Mouse (Mus musculus) kidney, postnatal 4 days (tissue): ENCODE data around the gene Tmem132b.

Experiments
- DNase-seq, 2 experiments: peaks; one replicate each; pipeline ENCODE4 v3.0.0; 2021; ENCODE audit warnings: mixed read lengths in 2 of 2

Tmem132b gene

DNA sequence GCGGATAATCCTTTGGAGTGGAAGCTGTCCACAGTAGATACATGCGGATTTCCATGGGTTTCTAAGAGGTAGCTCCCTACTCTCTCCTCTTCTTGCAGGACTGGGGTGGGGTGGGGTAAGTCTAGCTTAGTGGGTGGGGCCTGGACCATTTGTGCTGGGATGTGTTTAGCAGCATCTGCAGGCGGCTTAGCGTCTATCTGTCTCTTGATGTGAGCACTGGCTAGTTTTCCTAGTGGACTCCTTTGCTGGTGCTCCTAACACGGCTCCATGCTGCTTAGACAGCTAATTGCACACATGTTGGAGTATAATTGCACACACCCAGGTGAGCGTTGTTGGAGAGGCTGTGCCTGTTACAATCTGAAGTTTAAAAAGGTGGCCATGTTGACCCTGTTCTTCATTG lies 149.3 kb downstream of the Tmem132b start:
- no peak for DNase-seq

DNA sequence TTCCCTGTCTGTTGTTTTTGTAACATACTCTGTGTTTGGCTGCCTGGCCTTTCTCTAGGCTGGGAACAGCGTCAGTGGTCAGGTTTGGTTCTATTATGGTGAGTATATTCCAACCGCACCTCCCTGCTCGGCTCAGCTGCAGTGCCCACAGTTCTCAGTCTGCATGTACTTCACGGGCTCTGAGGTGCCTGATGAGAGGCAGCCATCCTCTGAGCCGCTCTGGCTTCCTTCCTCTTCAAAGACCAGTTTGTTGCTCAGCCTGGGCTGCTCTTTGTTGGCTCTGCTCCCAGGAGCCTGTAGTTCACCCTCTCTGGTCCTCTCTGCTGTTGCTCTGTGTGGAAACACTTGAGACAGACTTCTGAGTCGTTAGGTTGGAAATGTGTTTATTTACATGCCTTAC lies 151.9 kb downstream of the Tmem132b start:
- DNase-seq: no peak

DNA sequence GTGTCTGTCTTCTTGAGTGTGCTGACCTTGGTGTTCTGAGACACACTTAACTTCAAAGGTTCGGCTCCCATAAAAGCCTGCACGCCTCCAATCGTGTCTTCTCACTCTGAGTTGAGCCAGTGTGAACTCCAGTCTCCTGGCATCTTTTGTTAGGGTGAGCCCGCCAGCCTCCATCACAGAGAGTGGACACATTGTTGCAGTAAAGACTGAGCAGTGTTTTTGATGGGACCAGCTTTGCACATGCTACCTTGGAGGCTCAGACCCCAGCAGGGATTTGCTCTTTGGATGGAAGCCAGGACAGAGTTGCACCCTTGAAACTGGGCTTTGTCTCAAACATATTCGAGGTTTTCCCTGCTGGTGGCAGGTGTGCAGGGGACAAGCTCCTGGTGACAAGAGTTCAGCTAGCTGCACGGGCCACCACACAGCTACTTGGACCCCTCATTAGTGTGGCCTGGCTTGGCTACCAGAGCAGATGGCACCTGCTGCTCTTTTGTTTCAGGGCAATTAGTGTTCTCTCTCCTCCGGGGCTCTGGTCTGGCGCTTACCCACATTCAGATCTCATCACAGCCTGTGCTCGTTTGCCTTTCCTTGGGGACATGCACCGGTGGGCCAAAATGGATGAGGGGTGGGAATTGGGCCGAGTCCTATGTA lies 154.2 kb downstream of the Tmem132b start:
- DNase-seq: no peak

DNA sequence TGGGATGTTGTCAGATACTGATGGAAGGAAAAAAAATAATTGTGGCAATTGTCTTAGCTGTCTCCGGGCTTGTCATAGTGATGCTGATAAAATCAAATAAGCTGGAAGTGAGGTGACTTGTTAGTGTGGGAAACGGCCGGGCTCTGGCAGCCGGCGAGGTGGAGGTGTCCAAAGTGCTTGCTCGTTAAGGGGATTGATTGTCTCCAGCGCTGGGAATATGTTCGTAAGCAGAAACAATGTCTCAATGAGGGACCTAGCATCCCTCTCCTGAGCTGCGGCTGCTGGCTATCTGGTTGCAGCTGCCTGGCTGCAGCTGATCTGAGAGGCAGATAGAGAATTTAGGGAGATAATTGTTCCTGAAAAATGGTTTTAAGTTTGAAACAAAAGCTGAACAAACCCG lies 161.0 kb downstream of the Tmem132b start:
- no peak for DNase-seq

DNA sequence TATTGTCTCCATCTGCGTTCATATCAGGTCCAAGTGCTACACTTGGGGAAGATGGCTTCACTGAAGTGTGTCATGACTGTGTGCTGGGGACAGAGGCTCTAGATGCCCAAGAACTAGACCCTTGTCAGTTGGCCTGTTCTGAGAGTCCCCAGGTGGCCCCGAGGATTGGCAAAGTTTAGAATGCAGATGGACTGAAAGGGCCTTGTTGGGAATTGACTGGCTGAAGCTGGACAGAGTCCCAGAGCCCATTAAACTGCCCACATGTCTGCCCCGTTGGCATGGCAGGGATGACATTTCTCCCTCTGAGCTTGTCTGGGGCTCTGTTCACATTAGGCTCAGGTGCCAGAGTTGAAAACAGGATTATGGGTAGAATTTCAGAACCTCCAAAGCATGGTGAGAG lies 167.8 kb downstream of the Tmem132b start:
- no peak for DNase-seq

DNA sequence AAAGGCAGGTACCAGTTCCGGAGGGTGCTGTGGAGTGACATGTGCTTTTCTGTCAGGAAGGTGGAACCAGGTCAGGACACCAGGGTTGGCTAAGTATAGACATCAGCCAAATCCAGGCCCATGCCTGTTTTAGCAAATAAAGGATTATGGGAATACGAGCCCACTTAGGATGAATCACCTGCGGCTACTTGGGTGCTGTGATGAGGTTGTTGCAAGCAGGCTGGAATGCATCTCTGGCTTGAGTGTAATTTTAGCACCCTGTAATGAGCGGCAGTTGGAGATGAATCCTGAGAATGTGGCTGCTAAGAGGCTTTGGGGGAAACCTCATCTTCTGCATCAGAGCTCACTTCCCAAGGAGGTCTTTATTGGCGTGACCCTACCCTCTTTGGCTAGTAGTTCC lies 168.7 kb downstream of the Tmem132b start:
- DNase-seq: no peak

DNA sequence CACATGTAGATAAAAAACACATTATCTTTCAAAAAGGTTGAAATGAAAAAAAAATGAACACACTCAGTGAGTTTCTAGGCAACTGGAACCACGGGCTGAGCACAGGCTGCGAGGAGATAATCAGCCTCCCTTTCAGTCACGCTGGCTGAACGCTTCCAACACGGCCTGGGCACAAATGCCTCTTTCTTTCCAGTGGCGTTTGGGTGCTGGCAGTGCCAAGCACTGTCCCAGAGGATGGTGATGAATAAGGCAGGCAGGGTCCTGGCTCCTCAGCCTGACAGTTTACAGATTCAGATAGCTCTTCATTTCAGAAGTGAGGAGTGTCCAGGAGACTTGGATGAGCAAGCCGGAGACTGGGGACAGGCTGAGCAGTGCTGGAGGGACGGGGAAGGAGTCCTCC lies 173.8 kb downstream of the Tmem132b start:
- no peak for DNase-seq

DNA sequence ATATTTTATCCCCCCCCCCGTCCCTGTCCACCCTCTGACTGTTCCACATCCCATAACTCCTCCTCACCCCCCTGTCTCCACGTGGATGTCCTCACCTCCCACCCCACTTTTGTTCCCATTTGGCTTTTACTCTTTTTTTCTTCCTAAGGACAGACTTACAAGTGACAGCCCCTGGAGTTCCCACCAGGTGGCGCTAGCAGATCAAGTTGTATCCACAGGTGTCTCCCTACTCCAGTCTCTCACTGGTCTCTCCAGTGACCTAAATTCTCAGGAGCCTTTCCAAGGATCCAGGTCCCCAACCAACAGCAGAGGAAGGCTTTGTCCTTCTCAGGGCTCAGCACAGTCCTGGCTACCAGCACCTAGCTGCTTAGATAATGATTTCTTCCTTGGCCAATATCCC lies 177.6 kb downstream of the Tmem132b start:
- peak; percentile 79 to 80 for DNase-seq

DNA sequence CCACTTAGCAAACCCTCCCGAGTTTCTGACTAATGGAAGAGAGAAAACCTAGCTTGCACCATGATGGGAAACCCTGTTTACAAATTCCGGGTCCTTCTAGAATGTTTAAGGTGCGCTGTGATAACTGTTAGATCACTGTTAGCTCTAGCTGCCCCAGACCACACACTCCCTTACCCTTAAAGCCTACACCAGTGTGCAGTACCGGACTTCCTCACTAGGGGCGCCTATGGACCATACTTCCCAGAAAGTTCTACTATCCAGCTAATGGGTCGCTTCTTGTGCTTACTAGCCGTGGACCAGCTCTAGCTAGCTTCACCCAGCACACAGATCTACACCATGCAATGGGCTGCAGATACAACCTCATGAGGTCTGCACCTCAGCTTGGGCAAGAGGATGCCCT lies 195.2 kb downstream of the Tmem132b start:
- DNase-seq: peak; percentile 3 to 11

DNA sequence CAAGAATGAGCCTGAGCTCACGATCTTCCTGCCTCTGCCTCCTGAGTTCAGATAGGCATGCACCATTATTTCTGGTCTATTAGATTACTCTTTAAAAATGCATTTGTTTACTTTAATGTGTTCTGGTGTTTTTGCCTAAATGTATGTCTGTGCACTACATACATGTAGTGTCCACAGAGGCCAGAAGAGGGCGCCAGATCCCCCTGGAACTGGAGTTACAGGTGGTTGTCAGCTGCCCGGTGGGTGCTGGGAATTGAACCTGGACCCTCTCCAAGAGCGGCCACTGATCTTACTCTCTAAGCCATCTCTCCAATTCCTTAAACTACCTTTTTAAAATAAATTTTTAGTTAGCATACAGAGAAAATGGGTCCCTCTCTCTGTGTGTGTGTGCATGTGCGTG lies 195.9 kb downstream of the Tmem132b start:
- no peak for DNase-seq

DNA sequence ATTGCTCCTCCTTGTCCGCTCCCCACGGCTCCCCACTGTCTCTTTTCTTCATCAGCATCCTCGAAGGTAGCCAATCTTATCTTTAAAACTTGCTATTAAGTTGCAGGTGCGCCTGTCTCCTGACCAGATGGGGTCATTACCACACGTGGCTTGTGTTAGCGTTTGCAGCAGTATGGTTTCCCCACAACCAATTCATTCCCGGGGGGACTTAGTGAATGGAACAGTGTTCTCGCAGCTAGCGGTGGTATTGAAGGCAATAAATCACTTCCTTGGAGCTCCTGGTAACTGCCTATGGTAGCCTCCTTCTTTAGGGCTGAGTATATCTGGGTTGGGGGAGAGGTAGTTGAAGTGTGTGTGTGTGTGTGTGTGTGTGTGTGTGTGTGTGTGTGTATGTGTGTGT lies 196.4 kb downstream of the Tmem132b start:
- DNase-seq: no peak

DNA sequence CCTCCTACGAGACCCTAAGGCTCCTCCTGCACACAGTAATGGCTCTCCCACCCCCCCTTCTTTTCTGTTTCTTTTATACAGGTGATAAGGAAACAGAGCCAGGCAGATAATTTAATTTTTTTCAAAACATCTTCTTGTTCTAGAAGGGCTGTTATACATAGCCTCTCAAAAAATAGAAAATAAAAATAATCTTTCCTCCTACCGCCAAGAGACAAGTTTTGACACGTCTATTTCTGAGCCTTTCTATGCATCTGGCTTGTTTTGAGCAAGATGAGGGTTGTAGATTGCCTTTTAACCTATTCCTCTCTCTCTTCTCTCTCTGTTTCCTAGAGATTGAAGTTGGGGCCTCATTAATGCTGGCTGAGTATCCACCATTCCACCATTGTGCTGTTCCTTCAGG lies 196.9 kb downstream of the Tmem132b start:
- DNase-seq: no peak

DNA sequence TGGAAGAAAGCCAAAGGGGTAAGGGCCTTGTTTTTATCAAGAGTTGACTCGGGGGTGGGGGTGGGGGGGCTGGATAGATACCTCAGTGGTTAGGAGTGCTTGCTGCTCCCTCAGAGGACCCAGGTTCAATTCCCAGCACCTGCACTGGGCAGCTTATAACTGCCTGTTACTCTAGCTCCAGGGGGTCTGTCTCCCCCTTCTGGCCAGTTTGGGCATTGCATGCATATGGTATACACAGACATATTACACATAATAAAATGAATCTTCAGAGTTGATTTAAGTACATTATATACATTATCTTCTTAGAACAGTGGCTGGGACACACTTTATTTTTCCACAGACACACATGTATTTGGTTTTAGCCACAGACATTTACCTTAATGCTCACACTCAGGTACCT lies 202.2 kb downstream of the Tmem132b start:
- DNase-seq: no peak

DNA sequence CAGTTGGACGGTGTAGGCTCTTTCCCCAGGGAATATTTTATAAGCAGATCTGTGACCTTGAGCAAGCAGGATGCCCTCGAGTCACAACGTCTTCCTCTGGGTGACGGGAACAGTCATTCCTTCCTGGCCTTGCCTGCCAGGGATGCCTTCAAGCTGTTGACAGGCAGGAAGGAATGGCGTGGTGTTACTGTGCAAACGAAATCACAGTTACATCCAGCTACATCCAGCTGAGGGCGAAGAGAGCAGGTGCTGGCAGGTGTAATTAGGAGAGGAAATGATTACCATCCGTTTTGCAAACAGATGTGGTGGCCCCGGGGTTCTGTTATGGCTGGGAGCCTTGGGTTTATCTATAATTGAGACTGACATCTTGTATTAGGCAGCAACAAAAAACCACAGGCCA lies 205.5 kb downstream of the Tmem132b start:
- no peak for DNase-seq

DNA sequence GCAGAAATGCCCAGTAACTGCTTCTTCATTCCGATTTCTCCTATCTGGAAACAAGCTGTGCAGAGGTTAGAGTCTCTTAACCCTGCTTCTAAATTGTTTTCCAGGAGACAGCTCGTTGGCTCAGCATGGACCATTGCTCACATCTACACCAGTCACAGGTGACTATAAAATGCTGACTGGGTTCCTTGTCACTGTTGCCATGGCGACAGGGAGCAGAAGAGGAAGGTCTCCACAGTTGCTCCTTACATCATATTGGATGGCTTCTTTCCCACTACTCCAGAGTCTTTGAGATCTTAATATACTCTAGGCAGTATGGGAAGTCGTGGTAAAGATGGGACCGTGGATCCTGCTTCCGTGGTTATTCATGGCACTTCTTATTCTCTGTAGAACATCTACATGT lies 211.9 kb downstream of the Tmem132b start:
- no peak for DNase-seq

DNA sequence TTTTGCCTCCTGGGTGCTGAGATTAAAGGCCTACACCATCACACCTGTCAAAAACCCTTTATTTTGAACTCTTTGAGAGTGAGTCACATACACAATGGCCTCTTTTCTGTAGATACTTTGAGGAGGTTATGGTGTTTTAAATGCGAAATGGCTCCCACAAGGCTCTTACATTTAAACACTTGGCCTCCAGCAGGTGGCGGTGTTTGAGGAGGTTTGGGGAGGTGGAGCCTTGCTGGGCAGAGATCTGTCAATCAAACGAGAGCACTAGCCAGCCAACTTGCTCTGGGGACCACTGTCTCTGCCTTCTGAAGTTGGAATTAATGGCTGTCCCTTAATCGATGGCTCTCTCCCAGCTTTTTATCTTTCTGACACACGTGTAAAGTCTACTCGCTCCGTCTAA lies 214.2 kb downstream of the Tmem132b start:
- peak; percentile 45 to 47 for DNase-seq

DNA sequence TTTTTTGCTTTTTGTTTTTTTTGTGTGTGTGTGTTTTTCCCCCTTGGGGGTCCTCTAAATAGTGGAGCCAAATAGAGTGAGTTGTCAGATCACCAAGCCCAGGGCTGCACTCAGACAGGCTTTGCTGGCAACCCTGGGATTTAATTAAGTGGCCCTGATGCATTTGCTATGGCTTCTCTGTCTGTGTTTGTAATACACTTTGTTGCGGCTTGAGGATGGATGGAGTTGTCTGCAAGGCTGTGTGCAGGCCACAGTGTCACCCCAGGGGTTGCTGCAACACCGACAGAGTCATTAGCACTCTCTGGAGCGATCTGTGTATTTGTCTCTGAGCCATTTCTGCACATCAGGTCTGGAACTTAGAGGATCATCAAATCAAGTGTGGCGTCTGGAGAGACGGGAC lies 219.9 kb downstream of the Tmem132b start:
- DNase-seq: no peak

DNA sequence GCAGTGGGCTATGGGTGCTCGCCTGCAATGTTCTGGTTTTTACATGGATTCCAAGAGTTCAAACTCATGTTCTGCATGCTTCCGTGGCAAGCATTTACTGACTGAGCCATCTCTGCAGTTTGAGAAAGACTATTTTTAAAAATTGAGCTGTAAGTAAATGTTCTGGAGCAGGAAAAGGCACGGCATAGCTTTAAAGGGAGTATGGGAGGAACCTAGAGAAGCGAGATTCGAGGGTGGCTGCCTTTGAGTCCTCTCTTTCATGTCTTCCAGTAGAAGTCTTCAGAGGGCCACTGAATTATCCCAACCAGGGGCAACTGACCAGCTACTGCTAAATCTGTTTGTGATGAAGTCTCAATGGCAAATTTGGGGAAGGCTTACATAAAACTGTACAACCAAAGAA lies 221.0 kb downstream of the Tmem132b start:
- DNase-seq: no peak

DNA sequence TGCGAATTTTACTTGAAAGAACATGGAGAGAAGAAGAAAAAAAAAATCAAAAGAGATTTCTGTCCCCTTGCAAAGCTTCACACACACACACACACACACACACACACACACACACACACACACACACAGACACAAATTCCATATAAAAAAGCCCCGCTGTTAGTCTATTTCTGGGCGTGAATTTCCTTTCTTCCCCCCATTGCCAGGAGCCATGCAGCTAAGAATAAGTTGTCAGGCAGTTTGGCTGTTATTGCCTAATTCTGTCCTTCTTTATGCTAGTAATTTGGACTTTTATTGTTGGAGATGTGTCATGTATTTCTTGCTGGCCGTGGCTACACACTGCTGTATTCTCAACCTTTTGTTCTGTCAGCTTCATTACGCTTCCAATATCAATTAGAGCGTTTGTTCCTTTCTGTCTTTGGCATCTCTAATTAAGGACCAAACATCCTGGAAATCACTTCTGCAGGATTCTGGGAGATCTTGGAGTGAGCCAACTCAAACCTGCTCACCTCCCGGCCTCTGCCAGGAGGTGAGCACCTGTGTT lies 225.5 kb downstream of the Tmem132b start:
- no peak for DNase-seq

DNA sequence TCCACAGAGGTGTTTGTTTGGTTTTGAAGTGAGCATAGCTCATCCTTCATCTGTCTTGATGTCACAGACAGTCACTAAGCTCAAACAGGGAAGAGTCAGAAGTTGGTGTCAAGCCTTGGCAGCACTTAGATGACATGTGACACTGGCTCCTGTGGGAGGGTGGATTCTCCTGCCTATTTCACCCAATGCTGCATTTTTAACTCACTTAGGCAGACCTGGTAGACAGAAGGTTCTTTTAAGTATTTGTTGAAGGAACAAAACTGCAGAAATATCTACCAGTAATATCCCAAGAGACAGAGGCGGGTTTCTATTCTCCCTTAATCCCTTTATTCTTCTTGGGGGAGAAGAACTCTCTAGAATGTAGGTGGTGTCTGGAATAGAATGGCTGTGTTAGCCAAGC lies 226.9 kb downstream of the Tmem132b start:
- DNase-seq: no peak

DNA sequence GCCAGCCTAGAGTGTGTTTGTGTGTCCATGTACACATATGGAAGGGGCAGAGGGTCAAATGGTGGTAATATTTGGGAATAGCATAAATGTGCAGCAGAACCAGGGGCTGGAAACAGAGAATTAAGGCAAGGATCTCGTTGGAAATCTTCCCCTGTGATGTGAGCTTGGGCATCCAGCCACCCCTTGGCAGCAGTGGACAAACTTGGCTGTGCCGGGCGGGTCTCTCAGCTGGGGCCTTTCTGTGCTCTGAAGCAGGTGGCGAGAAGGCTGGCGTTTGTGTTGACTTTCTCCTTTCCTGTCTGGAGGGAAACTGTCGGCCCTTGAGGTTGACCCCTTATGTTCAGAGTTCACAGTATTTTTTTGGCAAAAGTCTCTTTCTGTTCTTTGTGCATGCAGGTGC lies 235.4 kb downstream of the Tmem132b start:
- DNase-seq: no peak

DNA sequence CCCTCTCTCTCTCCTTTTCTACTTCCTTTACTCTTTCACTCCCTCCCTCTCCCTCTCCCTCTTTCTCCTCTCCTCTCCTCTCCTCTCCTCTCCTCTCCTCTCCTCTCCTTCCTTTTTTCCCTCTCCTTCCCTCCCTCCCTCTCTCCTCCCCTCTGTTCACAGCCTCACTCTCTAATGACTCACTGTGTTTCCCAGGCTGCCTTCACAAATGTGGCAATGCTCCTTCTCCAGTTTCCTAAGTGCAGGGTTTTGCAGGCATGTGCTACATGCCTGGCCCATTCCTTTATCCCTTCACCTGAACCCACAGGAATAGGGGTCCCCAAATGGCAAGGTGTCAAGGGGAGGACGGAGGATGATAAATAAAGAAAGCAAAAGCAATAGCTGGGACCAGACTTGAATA lies 236.4 kb downstream of the Tmem132b start:
- DNase-seq: no peak

DNA sequence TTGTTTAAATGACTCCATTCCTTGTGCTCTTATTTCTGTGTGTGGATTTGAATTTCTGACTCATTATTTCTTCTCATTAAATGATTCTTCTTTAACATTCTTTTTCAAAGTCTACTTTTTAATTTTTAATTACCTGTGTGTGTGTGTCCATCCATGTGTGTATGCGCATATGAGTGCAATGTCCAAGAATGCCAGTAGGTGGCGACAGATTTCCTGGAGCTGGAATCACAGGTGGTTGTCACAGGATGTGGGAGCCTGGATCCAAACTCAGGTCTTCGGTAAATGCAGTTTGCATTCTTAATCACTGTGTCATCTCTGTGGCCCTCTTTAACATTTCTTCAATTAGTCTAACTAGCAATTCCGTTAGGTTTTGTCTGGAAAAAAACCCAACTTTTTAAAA lies 240.7 kb downstream of the Tmem132b start:
- DNase-seq: no peak

DNA sequence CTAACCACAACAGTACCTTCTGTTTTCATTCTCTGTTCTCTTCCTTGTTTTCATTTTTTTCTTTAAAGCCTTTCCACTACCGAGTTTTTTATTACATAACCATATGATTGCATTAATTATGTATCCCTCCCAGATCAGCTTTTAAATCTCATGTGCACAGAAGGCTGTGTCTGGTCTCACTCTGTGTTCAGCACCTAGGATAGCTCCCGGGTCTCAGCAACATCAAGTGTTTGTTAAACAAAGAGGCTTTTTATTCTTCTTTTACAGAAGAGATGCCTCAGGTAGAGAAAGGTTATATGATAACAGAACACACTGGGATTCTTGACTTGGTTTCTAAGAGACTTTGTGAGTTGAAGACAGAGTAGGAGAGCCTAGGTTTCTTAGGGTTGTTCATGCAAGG lies 241.2 kb downstream of the Tmem132b start:
- DNase-seq: peak; percentile 34 to 41

DNA sequence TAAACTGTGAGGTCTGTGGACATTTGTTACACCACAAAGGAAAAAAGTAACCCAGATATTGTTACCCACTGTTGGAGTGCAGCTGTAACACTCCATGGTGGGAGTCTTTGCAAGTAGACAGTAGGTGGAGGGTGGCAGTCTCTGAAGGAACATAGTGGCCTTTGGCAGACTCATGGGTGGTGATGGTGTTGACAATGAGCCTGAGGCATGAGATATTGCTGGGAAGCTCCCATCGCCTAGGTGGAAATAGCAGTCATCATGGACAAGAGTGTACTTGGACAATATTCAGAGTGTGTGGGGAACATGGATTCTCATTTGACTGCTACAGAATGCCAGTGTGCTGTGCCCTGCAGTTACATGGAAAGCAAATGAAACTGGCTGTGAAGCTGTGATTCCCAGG lies 248.8 kb downstream of the Tmem132b start:
- no peak for DNase-seq
